Mouse (Mus musculus) urinary bladder, postnatal 25 days (tissue): ENCODE measurements around the gene Dusp28.

Experiments used
- DNase-seq: peaks from one replicate; pipeline ENCODE4 v3.0.0; 2022; ENCODE audit warnings: low spot score

Gene Dusp28

DNA sequence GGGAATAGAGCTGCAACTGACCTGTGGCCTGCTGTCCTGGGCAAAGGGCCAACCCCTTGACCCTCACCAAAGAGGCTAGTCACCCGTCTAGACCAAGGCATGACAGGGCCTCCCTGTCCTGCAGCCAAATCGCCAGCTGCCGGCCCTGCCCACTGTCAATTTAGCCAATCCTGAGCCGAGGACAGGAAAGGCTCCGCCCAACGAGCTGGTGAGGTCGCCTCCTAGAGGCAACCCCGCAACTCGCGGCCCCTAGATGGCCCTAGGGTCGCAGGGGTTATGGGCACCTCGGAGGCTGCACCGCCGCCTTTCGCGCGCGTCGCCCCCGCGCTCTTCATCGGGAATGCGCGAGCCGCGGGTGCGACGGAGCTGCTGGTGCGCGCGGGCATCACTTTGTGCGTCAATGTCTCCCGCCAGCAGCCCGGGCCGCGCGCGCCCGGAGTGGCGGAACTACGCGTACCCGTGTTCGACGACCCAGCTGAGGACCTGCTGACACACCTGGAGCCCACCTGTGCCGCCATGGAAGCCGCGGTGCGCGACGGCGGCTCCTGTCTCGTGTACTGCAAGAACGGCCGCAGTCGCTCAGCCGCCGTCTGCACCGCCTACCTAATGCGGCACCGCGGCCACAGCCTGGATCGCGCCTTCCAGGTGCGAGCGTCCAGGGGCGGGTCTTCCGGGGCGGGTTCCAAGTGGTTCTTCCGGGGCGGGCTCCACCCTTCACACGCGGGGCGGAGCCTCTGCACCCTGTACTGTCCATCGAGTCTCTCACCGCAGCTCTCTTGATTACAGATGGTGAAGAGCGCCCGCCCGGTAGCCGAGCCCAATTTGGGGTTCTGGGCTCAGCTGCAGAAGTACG, at the start of gene Dusp28:
TSS of gene Dusp28 (plus strand) at position 203 of the 853 bp plus-strand sequence.
- DNase-seq = peak; percentile 72

DNA sequence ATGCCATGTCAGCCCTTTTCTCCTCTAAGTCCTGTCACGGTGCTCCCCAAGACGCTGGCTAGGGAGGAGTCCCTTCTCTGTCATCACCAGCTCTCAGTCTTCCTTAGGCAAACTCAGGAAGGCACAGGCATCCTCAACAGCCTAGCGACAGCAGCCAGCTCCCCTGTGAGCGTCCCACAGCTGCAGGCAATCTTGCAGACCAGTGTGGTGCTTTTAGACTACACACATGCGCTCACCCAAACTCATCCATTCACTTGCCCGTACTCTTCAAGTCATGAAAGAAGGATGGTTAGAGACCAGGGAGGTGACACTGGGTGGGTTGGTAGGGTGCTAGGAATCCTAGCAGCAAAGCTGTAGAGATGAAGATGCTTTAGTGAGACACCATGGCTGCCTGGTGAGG, 45.3 kb upstream of the Dusp28 start:
- no peak for DNase-seq

DNA sequence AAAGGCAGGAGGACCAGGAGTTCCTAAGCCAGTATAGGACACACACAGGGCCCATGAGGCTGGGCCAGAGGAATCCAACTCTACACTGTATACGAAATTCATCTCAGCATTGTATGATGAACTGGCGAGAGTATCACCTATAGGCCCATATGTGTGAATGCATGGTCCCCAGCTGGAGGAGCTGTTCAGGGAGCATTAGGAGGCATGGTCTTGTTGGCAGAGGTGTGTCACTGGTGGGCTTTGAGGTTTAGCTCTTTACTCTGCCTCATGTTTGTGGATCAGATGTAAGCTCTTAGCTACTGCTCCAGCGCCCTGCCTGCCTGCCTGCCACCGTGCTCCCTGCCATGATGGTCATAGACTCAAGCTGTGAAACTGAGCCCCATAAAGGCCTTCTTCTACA, 43.5 kb upstream of the Dusp28 start:
- no peak for DNase-seq

DNA sequence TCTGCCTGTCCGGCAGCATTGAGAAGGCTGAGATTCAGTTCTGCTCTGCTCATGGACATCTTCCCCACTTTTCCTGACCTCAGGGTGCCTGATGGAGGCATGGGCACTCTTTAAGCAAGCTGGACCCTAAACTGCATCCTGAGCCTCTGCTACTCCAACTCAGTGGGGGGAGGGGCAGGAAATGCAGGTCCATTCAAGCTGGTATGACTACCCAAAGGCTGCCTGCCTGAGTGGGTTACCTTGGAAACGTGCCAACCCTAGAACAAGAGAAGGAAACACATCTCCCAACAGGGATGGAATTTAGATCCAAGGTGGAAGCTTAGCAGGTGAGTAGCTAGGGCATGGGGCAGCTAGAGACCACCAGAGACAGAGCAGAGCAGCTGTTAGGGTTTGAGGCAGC, 40.6 kb upstream of the Dusp28 start:
- DNase-seq = no peak

DNA sequence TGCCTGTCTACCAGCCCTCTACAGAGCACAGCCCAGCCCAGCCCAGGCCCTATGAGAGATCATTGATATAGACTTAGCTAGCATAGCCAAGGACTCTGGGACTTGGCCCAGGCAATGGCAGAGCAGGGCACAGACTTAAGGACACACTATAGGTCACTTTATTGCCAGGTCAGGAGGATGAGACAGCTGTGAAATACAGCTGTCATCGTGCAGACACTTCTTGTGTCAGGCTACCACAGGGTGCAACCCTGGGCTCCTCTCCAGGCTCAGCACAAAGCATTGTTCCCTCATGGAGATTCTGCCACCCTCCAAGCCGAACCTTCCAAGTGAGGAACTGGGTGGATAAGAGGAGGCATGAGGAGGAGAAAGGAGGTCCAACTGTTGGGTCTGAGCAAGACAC, 36.8 kb upstream of the Dusp28 start:
- DNase-seq = no peak

DNA sequence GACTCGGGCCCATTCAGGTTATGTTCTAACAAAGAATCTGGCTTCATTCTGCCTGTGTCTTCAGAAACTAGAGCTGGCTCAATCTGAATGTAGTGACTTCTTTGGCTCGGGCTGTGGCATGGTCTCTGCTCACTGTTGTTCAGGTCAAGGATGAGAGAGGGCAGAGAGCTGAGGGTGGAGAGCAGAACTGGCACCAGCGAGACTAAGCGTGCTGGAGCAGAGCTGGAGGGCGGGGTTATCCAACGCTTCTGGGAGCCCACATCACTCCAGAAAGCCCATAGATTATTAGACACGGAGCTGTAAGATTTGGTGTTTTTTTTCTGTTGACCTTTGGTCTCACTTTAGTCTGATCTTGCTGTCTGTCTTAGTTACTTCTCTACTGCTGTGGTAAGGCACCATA, 34.1 kb upstream of the Dusp28 start:
- no peak for DNase-seq

DNA sequence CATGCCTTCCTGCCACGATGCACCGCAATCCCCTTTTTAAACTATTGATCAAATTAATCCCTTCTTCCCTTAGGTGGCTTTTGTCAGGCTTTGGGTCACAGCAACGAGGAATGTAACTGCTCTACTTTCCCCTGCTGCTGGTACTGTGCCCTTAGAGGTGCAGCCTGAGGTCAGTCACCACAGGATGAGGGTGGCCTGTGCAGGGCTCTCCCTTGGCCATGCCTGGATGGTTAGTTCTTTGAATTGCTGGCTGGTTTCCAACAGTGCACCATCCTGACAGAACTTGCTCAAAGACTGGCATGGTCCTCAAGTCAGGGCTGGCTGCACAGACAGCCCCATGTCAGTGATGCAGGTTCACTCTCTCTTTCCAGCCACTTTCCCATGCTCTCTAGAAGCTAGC, 32.8 kb upstream of the Dusp28 start:
- no peak for DNase-seq

DNA sequence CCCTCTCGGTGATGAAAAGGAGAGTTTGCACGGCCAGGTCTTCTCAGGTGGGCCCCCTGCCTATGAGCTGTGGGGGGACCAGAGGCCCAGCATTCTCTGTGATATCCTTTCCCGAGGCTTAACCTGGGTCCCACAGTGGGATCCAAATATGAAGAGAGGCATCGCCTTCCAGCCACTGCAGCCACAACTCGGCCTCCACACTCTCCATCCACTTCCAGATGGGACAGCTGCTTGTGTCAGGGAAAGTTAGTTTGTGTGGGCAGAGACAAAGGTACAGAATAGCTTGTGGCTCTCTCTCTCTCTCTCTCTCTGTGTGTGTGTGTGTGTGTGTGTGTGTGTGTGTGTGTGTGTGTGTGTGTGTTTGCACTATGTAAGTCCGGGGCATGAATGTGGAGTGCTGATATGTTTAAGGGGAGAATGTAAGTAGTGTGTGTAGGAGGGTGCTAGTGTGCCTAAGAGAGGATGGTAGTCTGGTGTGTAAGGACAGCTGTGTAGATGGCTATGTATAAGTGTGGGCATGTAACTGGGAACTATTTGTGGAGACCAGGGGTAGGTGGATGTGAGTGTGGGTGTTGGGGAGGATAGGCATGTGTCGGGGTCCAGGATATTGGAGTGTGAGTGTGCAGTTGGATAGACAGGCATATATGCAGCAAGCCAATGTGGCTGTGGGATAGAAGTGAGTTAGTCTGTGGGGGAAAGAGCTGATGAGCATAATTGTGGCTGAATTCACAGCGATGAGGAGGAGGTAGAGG, 31.2 kb upstream of the Dusp28 start:
- DNase-seq = no peak

DNA sequence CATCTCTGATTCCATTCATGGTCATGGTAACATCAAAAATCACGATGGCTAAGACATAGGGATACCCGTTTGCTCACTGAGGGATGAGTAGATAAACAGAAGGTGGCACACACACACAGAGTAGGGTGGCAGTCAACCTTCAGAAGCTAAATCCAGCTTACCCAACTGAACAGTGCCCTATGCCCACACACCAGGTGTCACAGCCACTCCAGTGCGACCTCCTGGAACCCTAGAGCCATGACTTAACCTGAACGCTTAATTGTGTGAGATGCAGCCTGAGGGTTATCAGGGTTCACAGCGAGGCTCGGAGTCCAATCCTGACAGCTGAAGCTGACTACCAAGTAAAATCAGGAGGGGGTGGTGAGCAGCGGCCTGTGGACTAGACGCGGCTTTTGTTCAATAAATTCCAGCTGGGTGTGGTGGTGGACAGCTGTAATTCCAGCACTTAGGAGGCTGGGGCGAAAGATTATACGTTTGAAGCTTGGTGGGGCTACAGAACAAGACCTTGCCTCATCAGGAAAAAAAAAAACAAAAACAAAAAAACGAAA, 29.3 kb upstream of the Dusp28 start:
- no peak for DNase-seq

DNA sequence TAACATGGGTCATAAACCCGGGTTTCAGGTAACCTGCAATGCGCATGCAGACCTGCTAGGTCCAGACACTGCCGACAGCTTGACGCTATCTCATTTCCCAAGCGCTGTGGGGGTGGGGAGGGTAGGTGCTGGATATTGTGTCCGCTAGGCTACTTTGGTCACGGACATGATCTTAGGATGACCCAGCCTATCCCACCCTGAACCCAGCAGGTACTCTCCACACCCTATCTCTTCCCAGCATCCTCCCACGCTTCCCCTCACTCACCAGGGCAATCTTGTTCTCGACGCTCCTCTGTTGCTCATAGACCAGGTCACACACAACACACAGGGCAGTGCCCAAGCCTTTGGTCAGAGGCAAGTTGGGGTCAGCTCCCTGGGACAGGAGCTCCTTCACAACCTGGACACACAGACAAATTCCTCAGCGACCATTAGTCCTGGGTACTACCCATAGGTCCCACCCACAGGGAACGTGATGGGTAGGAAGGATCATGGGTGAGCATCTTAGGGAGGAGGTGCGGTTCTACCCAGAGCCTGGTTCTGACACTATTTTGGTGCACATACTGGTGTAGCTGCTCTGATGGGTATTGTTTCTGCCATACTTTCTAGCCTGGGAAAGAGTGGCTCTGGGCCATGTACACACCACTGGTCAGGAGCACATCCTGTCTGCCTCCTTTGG, 28.6 kb upstream of the Dusp28 start:
- DNase-seq = no peak

DNA sequence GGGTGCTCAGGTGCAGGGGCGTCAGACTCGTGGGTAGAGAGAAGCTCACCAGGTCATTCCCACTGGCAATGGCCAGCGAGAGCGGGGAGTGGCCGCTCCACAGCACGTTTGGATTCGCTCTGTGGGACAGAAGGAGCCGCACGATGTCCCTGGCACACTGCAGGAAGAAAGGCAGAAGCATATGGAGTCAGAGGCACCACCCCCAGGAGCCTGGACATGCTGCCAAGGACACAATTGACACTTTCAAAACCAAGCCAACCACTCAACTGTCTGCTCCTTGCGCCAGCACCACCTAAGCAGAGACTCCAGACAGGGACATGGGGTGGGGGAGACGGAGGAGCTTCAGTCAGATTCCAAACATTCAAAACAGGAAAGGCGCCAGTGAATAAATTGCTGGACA, 27.5 kb upstream of the Dusp28 start:
- no peak for DNase-seq

DNA sequence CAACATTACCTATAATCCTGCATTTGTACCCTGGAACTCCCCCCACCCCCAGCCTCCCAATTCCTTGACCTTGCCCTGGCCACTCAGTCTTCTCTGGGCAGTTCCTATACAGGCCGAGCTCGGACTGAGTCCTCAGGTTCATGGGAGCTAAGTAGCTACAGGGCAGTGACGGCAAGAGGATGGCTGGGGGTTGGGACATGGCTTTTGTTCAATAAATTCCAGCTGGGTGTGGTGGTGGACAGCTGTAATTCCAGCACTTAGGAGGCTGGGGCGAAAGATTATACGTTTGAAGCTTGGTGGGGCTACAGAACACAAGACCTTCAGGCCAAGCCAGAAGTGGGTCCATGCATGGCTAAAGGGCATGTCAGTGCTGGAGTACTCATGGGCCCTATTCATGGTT, 26.7 kb upstream of the Dusp28 start:
- DNase-seq = no peak

DNA sequence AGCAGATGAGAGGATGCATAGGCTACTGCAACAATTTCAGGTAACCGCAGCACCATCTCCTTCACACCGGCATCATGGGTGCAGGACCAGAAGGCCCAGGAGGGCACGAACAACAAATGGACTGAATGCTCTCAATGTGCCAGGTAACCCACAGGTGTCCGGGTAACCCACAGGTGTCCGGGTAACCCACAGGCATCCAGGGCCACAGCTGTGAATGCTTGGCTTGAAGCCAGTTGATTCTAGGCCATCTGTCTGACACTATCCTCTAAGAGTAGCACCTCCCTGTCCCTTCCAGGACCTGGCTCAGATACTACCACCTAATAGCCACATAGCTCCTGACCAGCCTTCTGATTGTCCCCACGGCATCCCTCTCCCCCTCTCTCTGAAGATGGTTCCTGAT, 24.8 kb upstream of the Dusp28 start:
- no peak for DNase-seq

DNA sequence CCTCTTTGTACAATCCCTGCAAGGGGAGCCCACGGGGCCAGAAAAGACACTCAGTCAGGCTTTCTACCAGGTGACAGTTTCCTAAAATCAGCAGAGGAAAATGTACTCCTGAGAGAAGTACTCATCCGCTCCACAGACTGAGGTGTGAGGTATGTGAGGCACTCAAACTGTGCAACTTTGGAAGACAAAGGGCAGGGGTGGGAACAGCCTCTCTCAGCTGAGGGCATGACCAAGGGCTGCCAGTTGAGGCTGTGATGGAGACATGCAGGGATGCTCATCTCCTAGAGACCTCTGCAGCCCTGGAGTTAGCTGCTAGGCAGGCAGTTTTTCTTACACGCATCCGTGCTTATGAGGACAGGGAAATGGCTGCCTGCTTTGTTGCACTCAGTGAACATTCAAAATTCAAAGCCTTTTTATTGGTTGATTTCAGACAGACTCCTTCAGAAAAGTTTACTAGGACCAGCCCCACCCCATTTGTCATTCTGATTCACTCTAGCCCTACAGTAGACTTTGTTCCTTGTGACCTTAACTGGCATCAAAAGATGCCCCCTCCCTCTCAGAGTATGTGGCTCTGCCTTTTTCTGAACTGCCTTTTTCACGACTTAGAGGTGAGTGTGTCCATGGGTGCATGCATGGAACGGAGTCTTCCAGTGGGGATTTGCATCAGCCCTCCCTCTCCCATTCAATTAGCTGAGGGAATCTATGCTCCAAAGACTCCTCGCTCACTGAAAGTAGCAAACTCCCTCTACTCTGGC, 17.7 kb upstream of the Dusp28 start:
- no peak for DNase-seq

DNA sequence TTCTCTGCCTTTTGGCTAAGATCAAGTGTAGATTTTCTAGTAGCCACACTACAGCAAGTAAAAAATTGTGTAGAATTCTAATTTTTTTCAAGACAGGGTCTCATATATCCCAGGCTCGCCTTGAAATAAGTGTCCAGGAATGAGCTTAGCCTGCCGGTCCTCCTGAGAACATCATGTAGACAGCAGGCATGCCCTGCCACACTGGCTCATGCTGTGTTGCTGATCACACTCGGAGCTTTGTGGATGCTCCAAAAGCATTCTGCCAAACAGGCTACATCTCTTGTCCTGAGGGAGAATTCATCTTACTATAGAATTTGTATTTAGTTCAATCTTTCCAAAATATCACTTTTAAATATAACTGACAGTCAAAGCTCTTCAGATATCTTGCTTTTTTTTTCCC, 14.0 kb upstream of the Dusp28 start:
- DNase-seq = no peak

DNA sequence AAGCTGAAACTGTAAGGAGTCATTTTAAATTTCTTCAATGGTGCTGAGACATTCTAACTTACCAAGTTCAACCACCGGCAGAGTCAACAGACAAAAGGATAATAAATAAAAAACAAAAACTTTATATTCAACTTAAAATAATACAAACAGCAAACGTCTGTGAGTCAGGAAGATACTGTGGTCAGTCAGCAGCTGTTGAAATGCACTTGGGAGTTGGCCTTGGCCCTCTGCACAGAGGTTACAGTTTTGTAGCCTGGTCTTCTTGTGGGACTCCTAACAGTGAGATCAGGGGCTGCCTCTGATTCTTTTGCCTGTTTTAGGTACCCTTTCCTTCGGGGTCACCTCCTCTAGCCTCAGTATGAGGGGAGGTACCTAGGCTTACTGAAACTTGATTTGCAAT, 12.9 kb upstream of the Dusp28 start:
- no peak for DNase-seq

DNA sequence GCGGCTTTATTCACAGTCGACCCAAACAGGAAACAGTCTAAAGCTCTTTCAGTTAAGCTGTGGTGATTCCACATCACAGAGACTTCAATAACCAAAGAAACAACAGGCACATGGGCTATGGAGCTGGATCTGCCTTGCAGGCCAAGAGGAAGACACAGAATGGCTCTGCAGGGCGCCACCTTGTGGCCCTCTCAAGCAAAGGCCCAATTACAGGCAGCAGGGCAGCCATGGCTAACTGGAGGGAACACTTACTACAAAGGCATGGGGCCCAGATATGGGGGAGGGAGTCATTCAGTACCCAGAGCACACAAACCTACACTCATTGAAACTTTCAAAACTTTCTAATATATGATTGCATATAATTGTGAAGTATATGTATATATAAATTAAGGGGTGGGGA, 11.7 kb upstream of the Dusp28 start:
- DNase-seq = peak; percentile 56

DNA sequence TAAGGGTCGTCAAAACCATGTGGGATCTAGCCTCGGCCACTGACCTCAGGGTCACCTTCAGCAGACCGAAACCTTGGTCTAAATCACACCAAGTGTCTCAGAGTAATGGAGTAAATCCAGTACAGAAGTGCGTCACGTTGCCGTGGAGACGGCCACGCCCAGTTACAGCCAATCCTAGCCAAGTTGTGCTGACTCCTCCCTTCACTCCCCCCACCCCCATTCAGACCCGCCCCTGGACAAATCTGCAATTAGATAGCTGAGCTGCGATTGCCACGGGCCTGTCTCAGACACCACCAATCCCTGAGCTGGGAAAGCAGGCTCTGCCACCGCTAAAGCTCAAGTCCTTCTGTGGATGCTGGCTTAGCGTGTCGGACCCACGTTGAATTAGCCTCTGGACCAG, 4.0 kb upstream of the Dusp28 start, which contains the start of gene Ankmy1:
TSS of gene Ankmy1 (minus strand) at position 121 of the 400 bp plus-strand sequence.
- DNase-seq = peak; percentile 44

DNA sequence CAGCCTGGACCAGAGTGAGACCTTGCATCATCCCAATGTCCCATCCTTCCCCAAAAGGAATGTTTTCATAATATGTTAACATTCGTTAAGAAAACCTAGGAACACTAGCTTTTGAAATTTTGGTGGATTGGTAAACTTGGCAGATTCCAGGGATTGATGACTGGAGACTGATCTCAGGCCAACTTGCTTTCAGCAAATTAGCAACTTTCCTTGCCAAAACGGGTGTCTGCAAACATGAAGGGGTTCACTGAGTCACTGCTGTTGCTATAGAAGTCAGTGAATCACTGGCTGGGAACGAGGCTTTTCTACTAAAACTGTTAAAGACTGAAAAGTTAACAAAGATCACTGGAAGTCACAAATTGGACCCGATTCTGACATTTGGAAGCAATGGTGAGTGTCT, 3.2 kb upstream of the Dusp28 start:
- no peak for DNase-seq

DNA sequence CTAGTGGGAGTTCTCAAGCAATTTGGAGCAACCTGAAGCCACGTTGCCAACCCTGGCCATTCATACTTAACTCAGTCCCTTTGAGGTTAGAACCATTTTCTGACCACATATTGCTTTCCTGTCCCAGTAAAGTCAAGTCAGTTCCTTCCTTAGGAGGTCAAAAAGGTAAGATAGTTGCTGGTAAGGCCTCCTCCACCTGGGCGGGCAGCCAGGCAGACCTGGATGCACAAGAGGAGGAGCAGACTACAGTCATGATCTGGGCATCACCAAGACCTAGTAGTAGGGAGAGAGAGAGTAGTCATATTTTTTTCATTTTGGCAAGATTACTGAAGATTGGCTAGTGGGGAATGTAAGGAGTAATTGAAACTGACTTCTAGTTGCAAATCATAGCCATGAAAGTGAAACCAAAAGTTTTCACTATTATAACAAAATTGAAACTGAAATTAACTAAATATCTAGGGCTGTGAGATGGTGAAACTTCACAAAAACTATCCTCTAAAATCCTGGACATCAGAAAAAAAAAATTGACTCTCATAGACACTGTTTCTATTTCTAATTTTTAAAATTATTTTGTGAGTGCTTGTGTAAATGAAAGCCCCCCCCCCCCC, 974 bp upstream of the Dusp28 start:
- DNase-seq = no peak

DNA sequence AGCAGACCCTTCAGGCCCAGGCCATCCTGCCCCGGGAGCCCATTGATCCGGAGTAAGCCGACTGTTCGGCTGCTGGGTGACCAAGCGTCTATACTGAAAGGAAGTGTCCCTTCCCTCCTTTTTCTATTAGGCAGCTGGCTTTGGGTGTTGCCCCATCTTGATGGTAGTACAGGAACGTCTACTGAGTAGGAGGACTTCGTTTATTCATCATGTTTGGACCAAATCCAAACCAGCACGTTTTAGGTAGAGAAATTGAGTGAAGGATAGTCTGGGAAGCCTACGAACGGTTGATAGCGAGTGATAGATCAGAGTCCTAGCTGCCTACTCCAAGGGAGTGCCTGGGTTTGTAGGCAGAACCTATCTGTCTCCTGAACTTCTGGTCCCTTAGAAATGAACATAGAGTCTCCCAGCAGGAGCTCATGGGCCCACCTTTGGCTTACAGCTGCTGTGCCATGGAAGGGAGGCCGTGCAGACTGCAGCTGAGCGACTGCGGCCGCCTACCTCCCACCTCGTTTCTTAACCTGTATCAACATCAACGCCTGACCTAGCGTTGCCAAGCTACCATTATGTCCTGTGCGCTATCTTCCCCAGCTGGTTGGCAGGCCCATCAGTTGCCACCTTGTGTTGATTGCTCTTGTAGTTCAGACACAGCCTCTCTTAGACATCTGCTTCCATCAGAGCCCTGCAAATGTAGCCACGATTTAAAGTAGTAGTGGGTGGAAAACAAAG, 1.0 kb downstream of the Dusp28 start:
- no peak for DNase-seq
